Mouse (Mus musculus) limb, embryonic 11.5 days (tissue): Measurements from ENCODE around the gene Cdk6. TPM values are rescaled to one million over a fixed set of nuclear protein-coding genes. Genes with fewer than 3 reads are reported as not detected.

ENCODE experiments used
- ATAC-seq: fragments of 200-750 bp; cut with Nextera tagmentation; 2 replicates; pipeline ENCODE4 v1.8.0; 2017; ENCODE audit warnings: low read depth; ENCODE audit not compliant: insufficient number of reproducible peaks, low FRiP score, low TSS enrichment
- DNase-seq: peaks from one replicate; pipeline ENCODE4 v3.0.0-alpha.2; 2015; ENCODE audit warnings: low spot score
- H3K27ac ChIP-seq: fragments of 300-500 bp; sonication (generic); replicated peaks from 2 replicates; pipeline ENCODE4 v1.5.1; 2014; ENCODE audit warnings: low read depth, mild to moderate bottlenecking, low read length
- H3K27me3 ChIP-seq: fragments of 300-500 bp; sonication (generic); 2 replicates; pipeline ENCODE4 v1.6.1; 2014; ENCODE audit warnings: mild to moderate bottlenecking, low read length, mixed read lengths; ENCODE audit not compliant: control insufficient read depth, insufficient read depth
- H3K36me3 ChIP-seq: fragments of 300-500 bp; sonication (generic); 2 replicates; pipeline ENCODE4 v1.6.1; 2014; ENCODE audit warnings: mild to moderate bottlenecking, low read length, moderate library complexity, mixed read lengths; ENCODE audit not compliant: control insufficient read depth, insufficient read depth
- H3K4me1 ChIP-seq: fragments of 300-500 bp; sonication (generic); 2 replicates; pipeline ENCODE4 v1.6.1; 2014; ENCODE audit warnings: low read length, mixed read lengths; ENCODE audit not compliant: control insufficient read depth, insufficient read depth
- H3K4me2 ChIP-seq: fragments of 300-500 bp; sonication (generic); 2 replicates; pipeline ENCODE4 v1.6.1; 2014; ENCODE audit warnings: low read depth, mild to moderate bottlenecking, moderate library complexity; ENCODE audit not compliant: severe bottlenecking
- H3K4me3 ChIP-seq: fragments of 300-500 bp; sonication (generic); 2 replicates; pipeline ENCODE4 v1.5.1; 2014; ENCODE audit warnings: low read depth, low read length
- H3K9ac ChIP-seq: fragments of 300-500 bp; sonication (generic); 2 replicates; pipeline ENCODE4 v1.6.1; 2014; ENCODE audit warnings: mild to moderate bottlenecking, low read length
- H3K9me3 ChIP-seq: fragments of 300-500 bp; sonication (generic); 2 replicates; pipeline ENCODE4 v1.6.1; 2016; ENCODE audit warnings: low read length; ENCODE audit not compliant: control insufficient read depth
- WGBS: fragments of 180-500 bp; shearing (Covaris S2); extraction: QIAGEN DNeasy Blood & Tissue Kit; methylation state at CpG from one replicate; pipeline ENCODE4 v1.1.7; 2014; 5-methylcytosine and 5-hydroxymethylcytosine counted together
- polyA plus RNA-seq: library from polyadenylated mRNA; unstranded; fragments of >200 nt; fragmentation: Nextera tagmentation; extraction: Ambion mirVana; gene quantifications from 2 replicates; pipeline ENCODE4 v1.2.1, GENCODE M21; 2014

Gene Cdk6
- polyA plus RNA-seq, 1 experiment from 2014 or later: 31.3 TPM

- DNase-seq (no peak), ATAC-seq (no peak)
- Histone ChIP-seq H3K9me3 (no peaks in the 10 kb centered on the region), H3K36me3 (no peaks in the 10 kb centered on the region), H3K4me2 (no peak overlapping the region), H3K4me3 (no peak overlapping the region), H3K9ac (no peak overlapping the region), H3K27ac (no peak overlapping the region), H3K4me1 (no peaks in the 10 kb centered on the region), H3K27me3 (no peaks in the 10 kb centered on the region)
- 93% methylated on average over 5 of the region's 5 CpGs for WGBS
These were observed 20.0 kb downstream of the Cdk6 start for GRCm38 (mm10) chr5:3361252-3361651.

- no peak for ATAC-seq
- Histone ChIP-seq H3K9me3 (no peaks in the 10 kb centered on the region; the same call in 1 of the 2 replicates), H3K27me3 (no peaks in the 10 kb centered on the region), H3K4me3 (no peak overlapping the region), H3K4me2 (no peak overlapping the region), H3K27ac (no peak overlapping the region), H3K36me3 (no peaks in the 10 kb centered on the region), H3K9ac (no peak overlapping the region), H3K4me1 (no peaks in the 10 kb centered on the region)
- no peak for DNase-seq
- WGBS: 91% methylated on average over 8 of the region's 8 CpGs
These were observed 20.8 kb downstream of the Cdk6 start for GRCm38 (mm10) chr5:3362111-3362510.

GRCm38 (mm10) chr5:3363036-3363983 is 22.0 kb downstream of the Cdk6 start:
- 87% methylated on average over 15 of the region's 15 CpGs for WGBS
- Histone ChIP-seq H3K9ac (no peak overlapping the region), H3K9me3 (no peaks in the 10 kb centered on the region; the same call in 1 of the 2 replicates), H3K36me3 (no peaks in the 10 kb centered on the region), H3K4me2 (no peak overlapping the region), H3K27ac (no peak overlapping the region), H3K4me1 (no peaks in the 10 kb centered on the region), H3K27me3 (no peaks in the 10 kb centered on the region), H3K4me3 (no peak overlapping the region)
- no peak for ATAC-seq
- no peak for DNase-seq

DNA sequence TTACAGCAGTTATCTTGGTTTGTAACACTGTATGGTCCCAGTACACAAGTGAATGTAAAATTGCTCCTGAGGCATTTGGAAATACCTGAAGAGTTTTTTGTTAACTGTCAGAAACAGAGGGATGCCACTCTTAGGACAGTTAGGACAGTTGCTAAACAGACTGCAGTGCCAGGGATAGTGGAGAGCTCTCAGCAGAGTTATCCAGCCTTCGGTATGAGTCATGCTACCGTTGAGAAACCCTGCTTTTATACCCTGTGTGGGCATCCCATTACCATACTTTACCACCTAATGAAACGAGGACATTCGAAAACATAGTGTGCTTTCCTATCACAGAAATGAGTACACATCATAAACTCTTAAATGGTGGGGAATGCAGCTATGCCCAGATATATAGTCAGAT is 25.8 kb downstream of the Cdk6 start:
- Histone ChIP-seq H3K27ac (no peak overlapping the region), H3K9ac (no peak overlapping the region), H3K4me1 (no peaks in the 10 kb centered on the region), H3K27me3 (no peaks in the 10 kb centered on the region), H3K36me3 (no peaks in the 10 kb centered on the region), H3K9me3 (no peaks in the 10 kb centered on the region; the same call in 1 of the 2 replicates), H3K4me3 (no peak overlapping the region), H3K4me2 (no peak overlapping the region)
- 93% methylated on average over 4 of the region's 4 CpGs for WGBS
- no peak for DNase-seq
- ATAC-seq: no peak

- no peak for DNase-seq
- Histone ChIP-seq H3K4me1 (peaks cover 4% of the 10 kb centered on the region; the same call in 1 of the 2 replicates), H3K27me3 (no peaks in the 10 kb centered on the region), H3K9me3 (no peaks in the 10 kb centered on the region; the same call in 1 of the 2 replicates), H3K4me3 (no peak overlapping the region), H3K27ac (no peak overlapping the region), H3K9ac (no peak overlapping the region), H3K36me3 (no peaks in the 10 kb centered on the region), H3K4me2 (no peak overlapping the region)
- WGBS: 73% methylated on average over 6 of the region's 6 CpGs
- ATAC-seq: no peak
These were observed 28.0 kb downstream of the Cdk6 start for GRCm38 (mm10) chr5:3369317-3369716.

DNA sequence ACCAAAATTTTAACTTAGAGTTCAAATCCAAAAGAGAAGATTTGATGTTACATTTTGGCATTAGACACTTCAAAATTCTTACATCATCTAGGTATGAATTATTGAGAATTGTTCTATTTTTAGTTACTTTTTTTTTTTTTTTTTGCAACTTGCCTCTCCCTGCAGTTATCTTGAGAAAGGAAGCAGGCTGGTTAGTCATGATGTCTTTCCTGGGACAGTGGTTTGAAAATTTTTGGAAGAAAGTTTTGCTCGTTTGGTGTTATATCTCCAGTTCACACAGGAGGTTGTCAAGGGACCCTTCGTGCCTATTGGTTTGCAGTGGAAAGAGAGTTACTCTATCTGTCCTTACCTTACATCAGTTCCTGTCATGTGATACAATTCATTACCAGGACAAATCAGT is 29.9 kb downstream of the Cdk6 start:
- 91% methylated on average over 2 of the region's 2 CpGs for WGBS
- DNase-seq: no peak
- Histone ChIP-seq H3K4me2 (no peak overlapping the region), H3K36me3 (peaks cover 2% of the 10 kb centered on the region; the same call in 1 of the 2 replicates), H3K27me3 (no peaks in the 10 kb centered on the region), H3K4me3 (no peak overlapping the region), H3K9ac (no peak overlapping the region), H3K4me1 (peaks cover 4% of the 10 kb centered on the region; the same call in 1 of the 2 replicates), H3K27ac (no peak overlapping the region), H3K9me3 (no peaks in the 10 kb centered on the region; the same call in 1 of the 2 replicates)
- ATAC-seq: no peak

GRCm38 (mm10) chr5:3373170-3373569 is 31.9 kb downstream of the Cdk6 start:
- Histone ChIP-seq H3K4me3 (no peak overlapping the region), H3K27me3 (no peaks in the 10 kb centered on the region), H3K9ac (no peak overlapping the region), H3K36me3 (peaks cover 2% of the 10 kb centered on the region; the same call in 1 of the 2 replicates), H3K27ac (no peak overlapping the region), H3K9me3 (no peaks in the 10 kb centered on the region), H3K4me2 (no peak overlapping the region), H3K4me1 (peaks cover 4% of the 10 kb centered on the region; the same call in 1 of the 2 replicates)
- WGBS: 85% methylated on average over 10 of the region's 10 CpGs
- no peak for ATAC-seq
- no peak for DNase-seq

DNA sequence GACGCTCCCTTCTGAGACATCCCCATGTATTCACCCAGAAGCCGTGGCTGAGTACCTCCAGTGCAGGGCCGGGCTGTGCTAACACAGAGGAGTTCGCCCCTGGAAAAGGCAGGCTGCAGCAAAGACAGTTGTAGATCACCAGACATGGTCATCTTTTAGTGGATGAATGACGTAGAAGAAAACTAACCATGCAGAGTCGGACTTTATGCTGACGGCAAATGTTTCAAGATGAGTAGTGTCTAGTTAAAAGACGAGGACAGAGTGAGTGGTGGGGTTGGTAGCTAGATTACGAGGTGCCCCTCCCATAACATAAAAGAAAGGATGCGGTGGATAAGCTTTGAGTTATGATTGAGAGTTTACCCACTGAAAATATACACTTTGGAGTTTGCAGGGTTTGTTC is 33.5 kb downstream of the Cdk6 start:
- H3K4me3 ChIP-seq: no peak overlapping the region
- H3K9me3 ChIP-seq: no peaks in the 10 kb centered on the region
- no peak overlapping the region for H3K27ac ChIP-seq
- H3K9ac ChIP-seq: no peak overlapping the region
- WGBS: 90% methylated on average over 10 of the region's 10 CpGs
- peaks cover 4% of the 10 kb centered on the region; the same call in 1 of the 2 replicates for H3K4me1 ChIP-seq
- DNase-seq (no peak), ATAC-seq (no peak)
- no peaks in the 10 kb centered on the region for H3K27me3 ChIP-seq
- peaks cover 2% of the 10 kb centered on the region; the same call in 1 of the 2 replicates for H3K36me3 ChIP-seq
- H3K4me2 ChIP-seq: no peak overlapping the region
